Mouse (Mus musculus) retina, embryonic 14.5 days (tissue): ENCODE data around the gene Pyroxd2.
"Not testable (repeated sequence)": the region's sequence is repeated elsewhere in the genome, so short reads cannot be mapped to it uniquely, and the experiment has no call there.

Experiments
- DNase-seq: peaks from one replicate; pipeline ENCODE4 v3.0.0-alpha.2; 2015; ENCODE audit warnings: low spot score

The Pyroxd2 gene

DNA sequence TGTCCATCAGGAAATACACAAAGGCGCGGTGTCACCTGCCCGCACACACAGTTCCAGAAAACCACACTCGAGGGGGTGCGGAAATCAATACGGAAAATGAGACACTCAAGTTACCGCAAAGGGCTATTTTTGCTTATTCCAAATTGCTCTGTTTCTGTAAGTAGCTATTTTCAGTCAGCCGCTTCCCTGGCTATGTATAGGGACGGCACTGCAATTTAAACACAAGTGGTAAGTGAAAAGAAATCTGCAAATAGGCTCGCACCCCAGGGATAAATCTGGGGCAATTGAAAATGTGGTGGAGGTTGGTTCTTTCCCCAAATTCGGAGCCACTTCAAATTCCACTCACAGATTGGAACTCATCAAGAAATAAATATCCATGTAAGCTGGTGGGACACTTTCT lies 63.3 kb downstream of the Pyroxd2 start:
- DNase-seq: no peak

DNA sequence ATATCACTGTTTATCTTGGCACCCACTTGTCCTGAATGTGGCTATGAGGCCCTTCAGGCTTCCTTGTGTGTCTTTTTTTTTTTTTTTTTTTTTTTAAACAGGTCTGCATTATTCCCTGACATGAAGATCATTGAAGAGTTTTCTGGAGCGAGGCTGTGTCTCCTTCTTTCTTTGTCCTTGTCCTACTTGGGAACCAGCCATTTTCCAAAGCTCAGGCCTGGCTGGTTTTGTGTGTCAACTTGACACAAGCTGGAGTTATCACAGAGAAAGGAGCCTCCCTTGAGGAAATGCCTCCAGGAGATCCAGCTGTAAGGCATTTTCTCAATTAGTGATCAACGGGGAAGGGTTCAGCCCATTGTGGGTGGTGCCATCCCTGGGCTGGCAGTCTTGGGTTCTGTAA lies 69.8 kb downstream of the Pyroxd2 start:
- not testable (repeated sequence) for DNase-seq

DNA sequence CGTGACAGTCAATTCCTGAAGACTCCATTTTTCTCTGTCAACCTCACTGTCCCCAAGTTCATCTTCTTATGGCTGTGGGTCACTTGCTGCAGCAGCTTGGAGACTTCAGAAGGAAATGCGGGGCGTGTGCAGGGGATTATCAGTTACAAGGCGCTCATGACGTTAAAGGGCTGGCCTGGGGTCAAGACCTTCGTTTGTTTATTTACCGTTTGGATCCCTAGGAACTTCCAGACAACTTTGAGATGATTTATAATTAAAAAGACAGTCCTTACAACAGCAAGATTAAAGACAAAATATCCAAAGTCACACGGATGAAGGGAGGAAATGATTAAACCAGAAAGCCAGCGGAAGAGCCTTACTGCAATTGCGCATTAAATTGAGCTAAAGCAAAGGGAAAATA lies 74.4 kb downstream of the Pyroxd2 start:
- no peak for DNase-seq

DNA sequence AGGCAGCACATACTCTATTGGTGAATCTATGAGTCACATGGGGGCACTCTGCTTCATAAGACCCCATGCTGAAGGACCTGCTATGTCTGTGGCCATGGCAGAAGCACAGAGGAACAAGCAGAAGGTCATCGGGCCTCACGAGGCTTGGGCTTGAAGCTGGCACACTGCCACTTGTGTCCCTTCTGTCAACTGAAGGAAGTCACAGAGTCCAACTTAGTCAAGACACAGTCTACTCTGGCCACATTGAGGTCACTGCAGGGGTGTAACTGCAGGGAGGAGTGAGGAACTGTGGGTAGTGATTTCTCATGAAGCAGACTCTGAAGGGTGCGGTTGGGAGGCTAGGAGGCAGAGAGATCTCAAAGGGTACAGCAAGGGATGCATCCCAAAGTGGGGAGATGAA lies 75.1 kb downstream of the Pyroxd2 start:
- DNase-seq: no peak

DNA sequence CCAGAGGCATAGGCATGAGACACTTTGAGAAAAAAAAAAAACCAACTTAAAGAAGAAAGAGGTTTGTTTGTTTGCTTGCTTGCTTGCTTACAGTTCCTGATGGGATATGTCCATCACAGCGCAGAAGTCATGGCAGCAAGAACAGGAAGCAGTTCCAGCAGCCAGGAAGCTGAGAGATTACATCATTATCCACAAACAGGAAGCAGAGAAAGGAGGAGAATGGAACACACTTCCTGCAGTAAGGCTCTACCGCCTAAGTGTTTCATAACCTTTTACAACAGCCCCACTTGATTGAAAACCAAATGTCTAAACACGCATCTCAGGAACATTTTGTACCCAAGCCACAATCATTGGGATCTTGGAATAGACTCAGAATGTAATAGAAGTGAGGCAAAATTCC lies 75.6 kb downstream of the Pyroxd2 start:
- no peak for DNase-seq
